Mouse (Mus musculus): Measurements from ENCODE around the gene Wdr12. TPM values are rescaled to one million over a fixed set of nuclear protein-coding genes. Genes with fewer than 3 reads are reported as not detected.
"Not testable (repeated sequence)": the region's sequence is repeated elsewhere in the genome, so short reads cannot be mapped to it uniquely, and the experiment has no call there.

The Wdr12 gene
- 18.6 and 26.3 TPM in 2 replicates for total RNA-seq (2017)

- peak; percentile 87 for ATAC-seq (ENCODE audit: extremely low read depth, insufficient number of reproducible peaks, low FRiP score, poor library complexity, severe bottlenecking)
These were observed at the start of gene Wdr12, which contains the start of gene Carf for GRCm38 (mm10) chr1:60098024-60098781. TSS of gene Wdr12 (minus strand) at chr1:60098645. TSS of gene Carf (plus strand) at chr1:60098247.

DNA sequence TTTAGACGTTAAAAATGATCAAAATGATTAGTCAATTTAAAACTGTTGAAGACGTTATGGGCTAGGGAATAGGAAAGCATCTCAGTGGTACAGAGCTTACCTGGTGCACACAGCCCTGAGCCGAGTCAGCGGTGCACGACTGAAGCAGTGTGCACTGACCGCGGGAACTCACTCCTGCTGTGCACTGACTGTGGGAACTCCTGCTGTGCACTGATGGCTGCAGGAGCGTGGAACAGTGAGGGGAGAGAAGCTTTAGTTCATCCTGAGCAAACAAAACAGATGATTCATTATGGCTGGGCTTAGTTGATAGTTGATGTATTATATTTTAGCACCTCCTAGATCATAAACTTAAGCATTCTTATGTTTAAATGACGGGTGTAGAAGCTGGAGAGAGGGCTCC lies 38.9 kb upstream of the Wdr12 start:
- ATAC-seq (ENCODE audit: extremely low read depth, insufficient number of reproducible peaks, low FRiP score, poor library complexity, severe bottlenecking), result no peak

GRCm38 (mm10) chr1:60117721-60118455 lies 19.4 kb upstream of the Wdr12 start:
- ATAC-seq (ENCODE audit: extremely low read depth, insufficient number of reproducible peaks, low FRiP score, poor library complexity, severe bottlenecking), result no peak

DNA sequence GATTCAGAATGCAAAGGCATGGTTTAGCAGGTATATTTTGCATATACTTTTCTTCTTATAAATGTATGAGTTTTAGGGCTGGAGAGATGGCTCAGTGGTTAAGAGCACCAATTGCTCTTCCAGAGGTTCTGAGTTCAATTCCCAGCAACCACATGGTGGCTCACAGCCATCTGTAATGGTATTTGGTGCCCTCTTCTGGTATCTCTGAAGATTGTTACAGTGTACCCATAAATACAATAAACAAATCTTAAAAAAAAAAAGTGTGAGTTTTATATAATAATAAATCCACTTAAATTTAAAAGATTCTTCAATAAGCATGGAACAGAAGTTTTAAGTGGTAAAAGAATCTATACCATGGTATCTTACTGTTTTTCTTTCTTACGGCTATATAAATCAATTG lies 6.1 kb upstream of the Wdr12 start:
- ATAC-seq (ENCODE audit: extremely low read depth, insufficient number of reproducible peaks, low FRiP score, poor library complexity, severe bottlenecking), result no peak

GRCm38 (mm10) chr1:60098839-60099238 lies 394 bp upstream of the Wdr12 start:
- no peak for ATAC-seq (ENCODE audit: extremely low read depth, insufficient number of reproducible peaks, low FRiP score, poor library complexity, severe bottlenecking)

DNA sequence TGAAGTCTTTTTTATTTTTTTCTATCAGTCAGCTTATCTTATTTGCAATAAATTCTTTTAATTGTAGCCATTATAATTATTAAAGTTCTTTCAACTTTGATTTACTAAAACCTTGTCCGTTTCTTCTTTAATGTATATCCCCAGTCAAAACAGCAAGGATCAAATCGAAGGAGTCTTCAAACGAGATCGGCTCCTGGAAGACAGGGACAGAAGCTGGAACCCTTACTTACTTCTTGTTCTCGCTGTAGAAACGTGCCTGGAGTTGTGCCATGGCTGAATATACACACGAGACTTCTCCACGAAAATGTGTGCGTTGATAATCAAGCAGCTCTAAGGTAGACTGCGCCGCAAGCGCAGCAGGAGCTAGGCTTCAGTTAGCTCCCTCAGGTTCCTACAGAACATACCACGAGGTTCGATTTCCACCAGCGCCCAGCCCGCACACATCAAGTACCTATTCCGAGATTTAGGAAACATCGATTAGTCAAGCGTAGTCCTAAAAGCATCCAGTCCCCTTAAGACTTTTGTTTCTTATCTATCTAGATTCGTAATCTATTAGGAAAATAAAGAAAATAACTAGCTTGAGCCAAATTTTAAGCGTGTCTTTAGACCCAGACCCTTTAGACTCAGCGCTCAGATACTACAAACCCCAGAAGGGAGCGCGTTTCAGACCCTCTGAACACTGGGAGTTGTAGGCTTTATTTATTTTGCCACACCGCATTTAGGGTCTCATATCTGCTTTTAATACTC lies 995 bp downstream of the Wdr12 start:
- peak; percentile 84 for ATAC-seq (ENCODE audit: extremely low read depth, insufficient number of reproducible peaks, low FRiP score, poor library complexity, severe bottlenecking)

DNA sequence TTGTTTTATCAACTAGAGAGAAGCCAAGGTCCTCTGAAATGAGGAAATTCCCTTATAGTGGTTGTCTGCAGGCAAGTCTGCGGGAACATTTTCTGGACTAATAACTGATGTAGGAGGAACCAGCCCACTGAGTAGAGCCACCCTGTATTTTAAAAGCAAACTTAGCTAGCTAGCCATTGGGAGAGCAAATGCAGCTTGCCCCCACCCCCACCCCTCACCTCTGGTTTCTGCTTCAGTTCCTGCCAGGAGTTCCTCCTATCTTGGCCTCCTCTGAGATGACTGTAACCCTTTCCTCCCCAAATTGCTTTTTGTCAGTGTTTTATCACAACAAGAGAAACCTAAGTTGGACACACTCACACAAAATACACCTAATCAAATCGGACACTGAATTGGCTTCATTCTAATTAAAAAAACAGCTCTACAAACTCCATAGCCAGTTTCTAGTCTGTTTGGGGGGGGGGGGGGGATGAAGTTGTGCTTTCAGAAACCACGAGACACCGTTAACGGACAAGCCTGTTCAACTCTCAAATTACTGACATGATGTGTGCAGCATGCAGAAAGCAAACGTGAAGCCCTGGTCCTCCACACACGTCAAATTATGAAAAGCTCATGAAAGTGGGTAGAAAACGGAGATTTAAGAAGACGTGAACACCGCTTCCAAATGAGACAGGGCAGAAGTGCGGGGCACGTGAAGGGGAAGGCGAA lies 1.7 kb downstream of the Wdr12 start:
- no peak for ATAC-seq (ENCODE audit: extremely low read depth, insufficient number of reproducible peaks, low FRiP score, poor library complexity, severe bottlenecking)

DNA sequence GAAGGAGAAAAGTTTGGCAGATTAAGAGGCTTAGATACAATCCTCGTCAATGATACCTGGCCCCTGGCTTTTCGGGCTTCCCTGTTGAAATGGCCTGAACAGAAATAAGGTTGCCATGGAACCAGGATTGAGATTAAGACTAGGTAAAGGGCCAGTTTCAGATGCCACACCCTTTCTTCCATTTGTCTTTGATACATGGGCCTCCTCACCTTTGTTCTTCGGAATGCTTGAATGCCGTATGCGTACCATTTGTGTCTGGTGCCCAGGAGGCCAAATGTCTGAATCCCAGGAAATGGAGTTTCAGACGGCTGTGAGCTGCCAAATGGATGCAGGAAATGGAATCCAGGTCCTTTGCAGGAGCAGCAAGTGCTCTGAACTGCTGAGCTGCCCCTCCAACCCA lies 22.0 kb downstream of the Wdr12 start:
- ATAC-seq (ENCODE audit: extremely low read depth, insufficient number of reproducible peaks, low FRiP score, poor library complexity, severe bottlenecking), result no peak

DNA sequence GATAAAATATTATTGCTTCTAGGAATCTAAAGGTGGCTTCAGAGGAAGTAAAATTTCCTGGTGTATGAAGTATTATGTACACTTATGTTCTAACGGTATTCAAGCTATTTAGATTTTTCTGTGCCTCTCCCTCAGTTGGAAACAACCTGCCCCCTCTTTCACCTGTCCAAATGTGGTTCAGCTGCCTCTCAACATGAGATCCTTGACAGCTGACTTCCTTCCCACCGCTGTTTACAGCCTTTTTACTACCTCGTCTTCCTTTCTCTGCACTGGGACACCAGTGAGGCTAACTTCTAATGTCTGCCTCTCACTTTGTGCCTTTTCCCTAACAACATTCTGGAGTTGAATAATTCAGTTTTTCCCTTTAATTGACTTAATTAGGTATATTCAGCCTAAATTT lies 22.9 kb downstream of the Wdr12 start:
- ATAC-seq (ENCODE audit: extremely low read depth, insufficient number of reproducible peaks, low FRiP score, poor library complexity, severe bottlenecking), result no peak

- no peak for ATAC-seq (ENCODE audit: extremely low read depth, insufficient number of reproducible peaks, low FRiP score, poor library complexity, severe bottlenecking)
These were observed 23.5 kb downstream of the Wdr12 start for GRCm38 (mm10) chr1:60074935-60075334.

- ATAC-seq (ENCODE audit: extremely low read depth, insufficient number of reproducible peaks, low FRiP score, poor library complexity, severe bottlenecking), result peak; percentile 90
These were observed 27.7 kb downstream of the Wdr12 start for GRCm38 (mm10) chr1:60070725-60071124.

GRCm38 (mm10) chr1:60056310-60056709 lies 42.1 kb downstream of the Wdr12 start:
- ATAC-seq (ENCODE audit: extremely low read depth, insufficient number of reproducible peaks, low FRiP score, poor library complexity, severe bottlenecking), result no peak

DNA sequence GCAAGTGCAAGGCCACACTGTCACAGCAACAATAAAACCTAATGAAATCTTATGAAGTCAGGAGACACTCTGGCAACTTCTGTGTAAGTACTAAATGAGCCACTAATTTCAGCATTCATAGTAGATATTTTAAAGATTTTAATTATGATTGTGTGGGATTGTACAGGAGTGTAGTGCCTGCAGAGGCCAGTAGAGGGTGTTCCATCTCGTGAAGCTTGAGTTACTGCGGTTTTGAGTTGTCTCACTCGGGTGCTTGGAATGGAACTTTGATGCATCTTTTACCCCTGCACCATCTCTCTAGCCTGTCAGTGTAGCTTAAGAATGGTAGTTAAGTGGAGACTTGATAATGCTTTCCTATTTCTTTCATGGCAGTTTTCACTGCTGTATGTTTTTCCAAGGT lies 43.8 kb downstream of the Wdr12 start:
- no peak for ATAC-seq (ENCODE audit: extremely low read depth, insufficient number of reproducible peaks, low FRiP score, poor library complexity, severe bottlenecking)

DNA sequence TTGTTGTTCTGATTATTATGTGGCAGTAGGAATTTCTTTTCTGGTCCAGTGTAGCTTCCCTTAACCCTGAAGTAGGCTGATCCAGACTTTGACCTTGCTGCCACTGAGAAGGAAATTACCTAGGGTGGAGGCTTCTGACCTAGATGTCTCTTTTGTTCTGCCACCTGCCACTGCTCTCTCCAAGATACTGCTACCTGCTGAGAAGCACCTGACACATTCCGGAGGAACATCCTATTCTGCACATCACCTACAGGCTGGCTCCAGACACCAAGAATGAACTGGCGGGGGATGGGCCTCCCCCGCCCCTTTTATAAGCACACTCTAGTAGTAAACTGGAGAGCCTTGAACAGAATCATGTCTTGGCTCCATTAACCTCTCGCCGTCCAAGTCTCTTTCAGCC lies 51.0 kb downstream of the Wdr12 start:
- ATAC-seq (ENCODE audit: extremely low read depth, insufficient number of reproducible peaks, low FRiP score, poor library complexity, severe bottlenecking), result not testable (repeated sequence)

DNA sequence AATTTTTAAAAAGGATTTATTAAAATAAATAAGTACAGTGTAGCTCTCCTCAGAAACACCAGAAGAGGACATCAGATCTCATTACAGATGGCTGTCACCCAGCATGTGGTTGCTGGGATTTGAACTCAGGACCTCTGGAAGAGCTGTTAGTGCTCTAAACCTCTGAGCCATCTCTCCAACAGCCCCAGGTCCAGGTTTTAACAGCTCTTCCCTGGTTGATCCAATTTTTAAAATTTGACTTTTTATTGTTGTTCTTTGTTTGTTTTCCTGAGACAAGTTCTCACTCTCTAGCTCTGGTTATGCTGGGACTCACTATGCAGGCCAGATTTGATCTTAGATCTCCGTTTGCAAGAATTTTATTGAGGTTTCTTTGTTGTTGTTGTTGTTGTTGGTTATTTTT lies 53.9 kb downstream of the Wdr12 start:
- ATAC-seq (ENCODE audit: extremely low read depth, insufficient number of reproducible peaks, low FRiP score, poor library complexity, severe bottlenecking), result no peak

GRCm38 (mm10) chr1:60042796-60043469 lies 55.5 kb downstream of the Wdr12 start, which contains the start of gene Ica1l:
TSS of gene Ica1l (minus strand) at chr1:60043184.
- no peak for ATAC-seq (ENCODE audit: extremely low read depth, insufficient number of reproducible peaks, low FRiP score, poor library complexity, severe bottlenecking)

GRCm38 (mm10) chr1:60042398-60042795 lies 56.0 kb downstream of the Wdr12 start:
- ATAC-seq (ENCODE audit: extremely low read depth, insufficient number of reproducible peaks, low FRiP score, poor library complexity, severe bottlenecking), result no peak

GRCm38 (mm10) chr1:60035044-60035443 lies 63.4 kb downstream of the Wdr12 start:
- ATAC-seq (ENCODE audit: extremely low read depth, insufficient number of reproducible peaks, low FRiP score, poor library complexity, severe bottlenecking), result no peak

Data from neutrophil, adult 5-6 weeks (primary cell).